Mouse (Mus musculus): ENCODE data around the gene Trim26.

DNA sequence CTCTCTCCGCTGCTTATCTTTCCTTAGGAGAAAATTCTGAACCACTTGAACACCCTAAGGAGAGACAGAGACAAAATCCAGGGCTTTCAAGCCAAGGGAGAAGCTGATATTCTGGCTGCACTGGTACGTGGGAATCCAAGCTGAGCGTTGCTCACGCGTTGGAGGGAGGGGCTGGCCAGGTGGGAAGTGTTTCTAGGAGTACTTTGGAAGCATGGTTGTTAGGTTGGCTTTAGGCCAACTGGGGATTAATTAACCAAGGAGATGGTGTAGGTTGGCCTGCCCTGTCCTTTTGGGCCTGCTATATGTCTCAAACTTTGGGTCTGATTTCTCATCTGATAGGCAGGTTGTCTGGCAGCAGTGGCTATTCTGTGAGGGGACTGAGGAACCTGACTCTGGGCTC lies 14.3 kb downstream of the Trim26 start:
- TF ChIP-seq ZNF384 (IDR thresholded peaks at IDR 0.05; ENCODE audit: low read depth, low read length) (no peak), HCFC1 (IDR thresholded peaks at IDR 0.05; ENCODE audit: borderline replicate concordance, insufficient read depth, low read length) (no peak), CHD2 (IDR thresholded peaks at IDR 0.05; ENCODE audit: low read depth, low read length) (no peak), MAFK (IDR thresholded peaks at IDR 0.05; ENCODE audit: insufficient read depth, low read depth, low read length) (no peak)
